Mouse (Mus musculus): ENCODE data around the gene Ankrd12.

DNA sequence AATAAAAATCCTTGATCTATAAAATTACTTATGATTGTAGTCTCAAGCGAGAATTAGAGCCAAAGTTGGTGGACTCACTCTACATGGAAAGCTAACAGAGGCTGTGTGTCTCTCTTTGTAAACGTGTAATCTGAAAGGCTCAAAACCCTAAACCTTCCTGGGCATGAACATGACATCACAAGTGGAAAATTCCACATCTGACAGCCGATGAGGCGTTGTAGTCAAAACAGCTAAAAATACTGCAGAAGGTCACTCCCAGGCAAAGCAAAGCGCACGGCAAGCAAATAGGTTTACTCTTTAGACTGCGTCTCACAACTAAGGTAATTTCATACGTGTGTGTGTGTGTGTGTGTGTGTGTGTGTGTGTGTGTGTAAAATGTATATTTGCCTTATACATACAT, 129.6 kb downstream of the Ankrd12 start:
- TF ChIP-seq CTCF (IDR thresholded peaks at IDR 0.05) (no peak), EP300 (IDR thresholded peaks at IDR 0.05; ENCODE audit: insufficient read depth, low read depth, low read length) (0 out of 2 replicates have a peak, but pooled peaks have one; percentile 39), POLR2A (IDR thresholded peaks at IDR 0.05; ENCODE audit: insufficient read depth, low read depth, low read length) (peak; percentile 54; the same call in 1 of the 2 replicates)

Data from heart, adult 2 months (tissue).